Mouse (Mus musculus): ENCODE data around the gene Chmp4b.

Gene Chmp4b

GRCm38 (mm10) chr2:154720315-154720714 lies 68.8 kb downstream of the Chmp4b start:
- DNase-seq (ENCODE audit: low spot score) = no peak

- no peak for DNase-seq (ENCODE audit: low spot score)
Observed at GRCm38 (mm10) chr2:154723473-154723872, 72.0 kb downstream of the Chmp4b start.

- DNase-seq (ENCODE audit: low spot score) = no peak
Observed at GRCm38 (mm10) chr2:154729737-154730136, 78.2 kb downstream of the Chmp4b start.

- no peak for DNase-seq (ENCODE audit: low spot score)
Observed at GRCm38 (mm10) chr2:154730841-154731240, 79.3 kb downstream of the Chmp4b start.

GRCm38 (mm10) chr2:154731916-154732315 lies 80.4 kb downstream of the Chmp4b start:
- no peak for DNase-seq (ENCODE audit: low spot score)

- DNase-seq (ENCODE audit: low spot score) = no peak
Observed at GRCm38 (mm10) chr2:154732503-154733141, 81.1 kb downstream of the Chmp4b start.

GRCm38 (mm10) chr2:154734977-154735376 lies 83.5 kb downstream of the Chmp4b start:
- DNase-seq (ENCODE audit: low spot score) = no peak

GRCm38 (mm10) chr2:154735416-154735815 lies 83.9 kb downstream of the Chmp4b start:
- DNase-seq (ENCODE audit: low spot score) = no peak

GRCm38 (mm10) chr2:154735986-154736385 lies 84.5 kb downstream of the Chmp4b start:
- DNase-seq (ENCODE audit: low spot score) = no peak

GRCm38 (mm10) chr2:154738621-154739020 lies 87.1 kb downstream of the Chmp4b start:
- DNase-seq (ENCODE audit: low spot score) = no peak

- no peak for DNase-seq (ENCODE audit: low spot score)
Observed at GRCm38 (mm10) chr2:154742911-154743819, 91.7 kb downstream of the Chmp4b start.

- DNase-seq (ENCODE audit: low spot score) = no peak
Observed at GRCm38 (mm10) chr2:154743915-154744314, 92.4 kb downstream of the Chmp4b start.
